Mouse (Mus musculus): ENCODE results near the gene Hist1h4i.
A peak's percentile ranks its signal among the peaks of the same experiment; 100 is the strongest.

The Hist1h4i gene

GRCm38 (mm10) chr13:22036149-22036956 lies 4.8 kb downstream of the Hist1h4i start:
- DNase-seq: no peak

GRCm38 (mm10) chr13:22035267-22036148 lies 5.7 kb downstream of the Hist1h4i start, which contains the start of the genes Hist1h2ah and Hist1h2bk:
Gene Hist1h2ah (minus strand): TSS chr13:22035568.
Gene Hist1h2bk (plus strand): TSS chr13:22035870.
- DNase-seq: peak; percentile 73

- no peak for DNase-seq
Observed at GRCm38 (mm10) chr13:22034443-22035266, 6.5 kb downstream of the Hist1h4i start.

GRCm38 (mm10) chr13:22033741-22034442 lies 7.3 kb downstream of the Hist1h4i start:
- no peak for DNase-seq

GRCm38 (mm10) chr13:22030493-22030892 lies 10.7 kb downstream of the Hist1h4i start:
- DNase-seq: no peak

GRCm38 (mm10) chr13:22029928-22030327 lies 11.2 kb downstream of the Hist1h4i start:
- DNase-seq: no peak

- peak; percentile 96 for DNase-seq
Observed at GRCm38 (mm10) chr13:22028673-22029460, 12.3 kb downstream of the Hist1h4i start.

GRCm38 (mm10) chr13:22026058-22027031 lies 14.8 kb downstream of the Hist1h4i start:
- peak; percentile 76 for DNase-seq

GRCm38 (mm10) chr13:22022241-22022640 lies 18.9 kb downstream of the Hist1h4i start:
- DNase-seq: peak; percentile 69

- DNase-seq: no peak
Observed at GRCm38 (mm10) chr13:22021581-22021980, 19.6 kb downstream of the Hist1h4i start.

GRCm38 (mm10) chr13:22020901-22021339 lies 20.2 kb downstream of the Hist1h4i start:
- DNase-seq: no peak

- DNase-seq: no peak
Observed at GRCm38 (mm10) chr13:22019934-22020835, 21.0 kb downstream of the Hist1h4i start.

GRCm38 (mm10) chr13:22015479-22016450 lies 25.4 kb downstream of the Hist1h4i start:
- no peak for DNase-seq

GRCm38 (mm10) chr13:22014411-22014845 lies 26.7 kb downstream of the Hist1h4i start:
- DNase-seq: no peak

- no peak for DNase-seq
Observed at GRCm38 (mm10) chr13:22013716-22014115, 27.4 kb downstream of the Hist1h4i start.

GRCm38 (mm10) chr13:22009642-22010041 lies 31.5 kb downstream of the Hist1h4i start, which contains the start of gene Prss16:
Gene Prss16 (minus strand): TSS chr13:22009742.
- no peak for DNase-seq

- DNase-seq: no peak
Observed at GRCm38 (mm10) chr13:22008707-22009106, 32.5 kb downstream of the Hist1h4i start.

All from cerebellum, adult 8-10 months (tissue).